Mouse (Mus musculus) cerebellum, postnatal 4 days (tissue): ENCODE results near the gene Tstd1.

Source experiments
- DNase-seq, 2 experiments: peaks; one replicate each; pipeline ENCODE4 v3.0.0; 2022; ENCODE audit warnings: low spot score in 2 of 2, mixed read lengths in 1 of 2

Gene Tstd1

DNA sequence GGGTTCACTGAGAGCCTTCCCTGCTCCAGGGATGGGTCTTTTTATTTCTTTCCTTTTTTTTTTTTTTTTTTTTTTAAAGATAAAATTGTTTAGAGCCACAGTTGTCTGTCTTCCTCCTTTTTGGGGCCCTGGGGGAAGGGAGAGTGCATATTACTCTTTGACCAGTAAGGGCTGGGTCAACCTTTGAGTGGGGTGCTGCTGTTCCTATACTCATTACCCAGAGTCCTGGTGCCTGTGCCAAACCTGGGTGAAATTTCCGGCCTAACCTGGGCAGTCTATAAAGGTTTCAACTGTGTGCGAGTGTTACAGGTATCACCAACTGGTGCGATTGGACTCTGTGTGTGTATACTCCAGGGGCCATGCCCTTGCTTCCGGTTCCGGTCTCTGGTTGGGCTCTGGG, at the start of gene Tstd1:
Gene Tstd1, plus strand, starts transcription at position 213 of the 400 bp plus-strand sequence.
- no peak for DNase-seq

DNA sequence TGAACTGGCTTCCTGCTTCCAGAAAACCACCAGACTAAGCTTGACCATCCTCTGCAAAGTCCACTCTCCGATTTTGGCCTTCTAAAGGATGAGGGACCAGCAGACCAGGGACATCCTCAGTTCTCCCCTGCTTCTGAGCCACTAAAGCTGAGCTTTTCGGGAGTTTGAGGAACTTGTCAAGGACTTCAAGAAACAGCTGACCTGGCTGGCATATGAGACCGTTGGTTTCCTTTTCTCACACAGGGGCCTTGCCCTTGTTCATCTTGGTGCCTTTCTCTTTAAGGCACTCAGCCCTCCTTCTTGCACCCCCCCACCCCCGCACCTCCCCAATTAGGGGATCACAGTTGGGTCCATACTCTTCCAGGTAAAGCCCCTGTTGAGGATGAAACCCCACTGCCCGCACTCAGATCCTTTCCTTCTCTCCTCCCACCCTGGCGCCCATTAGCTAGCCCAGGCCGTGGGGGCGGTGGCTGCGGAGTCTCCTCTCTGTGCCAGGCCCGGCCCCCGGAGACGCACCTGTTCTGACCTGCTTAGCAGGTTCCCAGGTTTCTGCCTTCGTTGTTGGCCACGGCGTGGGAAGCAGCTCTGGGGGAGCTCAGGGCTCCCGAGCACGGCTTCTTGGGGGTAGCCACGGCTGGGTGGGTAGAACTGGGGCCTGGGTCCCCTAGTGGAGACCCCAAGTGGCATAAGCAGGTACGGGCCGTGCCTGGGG, 48.7 kb upstream of the Tstd1 start, which contains the start of gene Nectin4:
Gene Nectin4, plus strand, starts transcription at position 255 of the 712 bp plus-strand sequence.
- DNase-seq = no peak

DNA sequence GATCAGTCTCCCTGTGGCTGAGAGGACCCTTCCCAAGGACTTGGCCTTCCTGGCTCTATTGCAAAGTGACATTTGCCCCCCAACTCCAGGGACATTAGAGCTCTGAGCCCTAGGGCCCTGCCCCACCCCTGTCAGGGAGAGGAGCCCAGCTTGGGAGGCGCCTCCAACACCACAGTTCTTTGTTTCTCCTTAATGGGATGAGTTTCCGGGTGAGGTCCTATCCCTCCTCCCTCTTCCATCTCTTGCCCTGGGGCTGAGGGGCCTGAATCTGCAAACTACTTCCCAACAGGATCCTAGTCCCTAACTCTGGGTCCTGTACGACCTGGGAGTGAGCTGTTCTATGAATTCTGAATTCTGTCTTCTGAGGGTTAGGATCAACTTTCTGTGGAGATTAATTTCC, 45.8 kb upstream of the Tstd1 start:
- no peak for DNase-seq

DNA sequence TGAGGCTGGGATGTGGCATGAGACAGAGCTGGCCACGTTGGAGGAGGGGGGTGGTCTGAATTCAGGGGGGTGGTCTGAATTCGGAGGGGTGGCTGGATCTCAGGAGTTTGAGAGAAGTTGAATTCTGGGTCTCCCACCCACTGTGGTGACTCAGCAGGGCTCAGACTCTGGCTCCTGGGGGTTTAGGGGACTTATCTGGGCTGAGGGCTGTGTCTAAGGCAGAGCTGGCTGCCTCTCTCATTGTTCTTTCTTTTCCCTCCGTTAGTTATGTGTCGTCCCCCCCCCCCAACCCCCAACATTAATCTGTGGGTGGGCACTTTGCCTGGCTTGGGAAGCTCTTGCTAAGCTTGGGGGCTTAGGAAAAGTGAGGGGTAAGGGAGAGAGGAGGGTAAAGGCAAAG, 44.7 kb upstream of the Tstd1 start:
- no peak for DNase-seq

DNA sequence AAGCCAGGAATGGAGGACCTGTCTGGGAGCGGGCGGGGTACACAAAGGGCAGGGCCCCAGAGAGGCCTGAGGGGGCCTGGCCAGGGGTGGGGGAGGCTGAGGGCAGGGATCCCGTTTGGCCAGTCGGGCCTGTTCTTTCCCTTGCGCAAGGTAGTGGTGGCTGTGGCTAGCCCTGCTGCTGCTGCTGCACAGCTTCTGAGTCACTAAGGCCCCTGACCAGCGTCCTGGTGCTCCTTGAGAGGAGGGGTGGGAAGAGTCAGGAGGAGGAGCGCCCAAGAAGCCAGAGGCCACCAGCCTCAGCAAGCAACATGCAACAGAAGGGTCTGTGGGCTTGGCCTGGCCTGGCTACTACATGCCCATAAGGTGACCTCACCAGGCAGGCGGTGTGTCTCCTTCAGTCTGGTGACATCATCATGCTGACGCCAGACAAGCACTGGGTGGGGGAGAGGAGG, 43.0 kb upstream of the Tstd1 start:
- DNase-seq = no peak

DNA sequence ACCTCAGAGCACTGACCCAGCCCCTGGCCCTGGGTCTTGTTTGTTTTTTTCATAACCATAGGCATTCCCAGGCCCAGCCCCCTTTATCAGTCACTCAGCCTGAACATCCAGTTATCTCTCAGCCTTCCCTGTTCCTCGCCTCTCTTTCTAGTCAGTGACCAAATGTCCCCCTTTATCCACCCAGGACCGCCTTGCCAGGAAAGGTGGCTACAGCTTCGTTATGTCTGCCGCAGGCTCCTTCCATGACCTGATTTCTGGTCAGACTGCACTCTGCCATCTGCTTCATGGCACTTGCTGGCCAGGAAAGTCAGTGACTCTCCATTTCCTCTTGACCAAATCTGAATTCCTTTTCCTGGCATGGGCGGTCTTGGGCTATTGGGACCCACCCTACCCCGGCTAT, 40.4 kb upstream of the Tstd1 start:
- DNase-seq = no peak

DNA sequence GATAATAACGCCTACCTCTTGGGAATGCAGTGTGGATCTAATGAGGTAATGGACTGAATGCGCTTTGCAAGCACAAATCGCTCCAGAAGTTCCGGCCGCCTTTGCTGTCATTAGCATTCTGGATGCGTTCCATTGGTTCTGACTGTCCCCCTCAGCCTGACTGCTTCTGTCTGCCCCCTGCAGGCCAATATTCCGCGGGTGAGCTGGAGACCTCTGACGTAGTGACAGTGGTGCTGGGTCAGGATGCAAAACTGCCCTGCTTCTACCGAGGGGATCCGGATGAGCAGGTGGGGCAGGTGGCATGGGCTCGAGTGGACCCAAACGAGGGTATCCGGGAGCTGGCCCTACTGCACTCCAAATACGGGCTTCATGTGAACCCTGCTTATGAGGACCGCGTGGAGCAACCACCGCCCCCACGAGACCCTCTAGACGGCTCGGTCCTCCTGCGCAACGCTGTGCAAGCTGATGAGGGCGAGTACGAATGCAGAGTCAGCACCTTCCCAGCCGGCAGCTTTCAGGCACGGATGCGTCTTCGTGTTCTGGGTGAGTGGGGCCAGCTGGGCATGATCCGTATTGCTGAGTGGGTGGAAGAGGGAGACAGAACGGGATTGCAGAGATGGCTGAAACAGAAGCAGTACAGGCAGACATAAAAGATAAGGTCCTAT, 38.6 kb upstream of the Tstd1 start:
- peak; percentile 54 to 73 for DNase-seq

DNA sequence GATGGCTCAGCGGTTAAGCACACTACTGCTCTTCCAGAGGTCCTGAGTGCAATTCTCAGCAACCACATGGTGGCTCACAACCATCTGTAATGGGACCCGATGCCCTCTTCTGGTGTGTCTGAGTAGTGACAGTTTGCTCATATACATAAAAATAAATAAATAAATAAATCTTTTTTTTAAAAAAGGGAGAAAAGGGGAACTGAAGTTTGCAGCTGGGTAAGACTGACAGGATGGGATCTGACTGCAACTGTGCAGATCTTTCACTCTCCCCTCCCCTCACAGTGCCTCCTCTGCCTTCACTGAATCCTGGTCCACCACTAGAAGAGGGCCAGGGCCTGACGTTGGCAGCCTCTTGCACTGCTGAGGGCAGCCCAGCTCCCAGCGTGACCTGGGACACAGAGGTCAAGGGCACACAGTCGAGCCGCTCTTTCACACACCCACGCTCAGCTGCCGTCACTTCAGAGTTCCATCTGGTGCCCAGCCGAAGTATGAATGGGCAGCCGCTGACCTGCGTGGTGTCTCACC, 36.5 kb upstream of the Tstd1 start:
- DNase-seq = no peak

DNA sequence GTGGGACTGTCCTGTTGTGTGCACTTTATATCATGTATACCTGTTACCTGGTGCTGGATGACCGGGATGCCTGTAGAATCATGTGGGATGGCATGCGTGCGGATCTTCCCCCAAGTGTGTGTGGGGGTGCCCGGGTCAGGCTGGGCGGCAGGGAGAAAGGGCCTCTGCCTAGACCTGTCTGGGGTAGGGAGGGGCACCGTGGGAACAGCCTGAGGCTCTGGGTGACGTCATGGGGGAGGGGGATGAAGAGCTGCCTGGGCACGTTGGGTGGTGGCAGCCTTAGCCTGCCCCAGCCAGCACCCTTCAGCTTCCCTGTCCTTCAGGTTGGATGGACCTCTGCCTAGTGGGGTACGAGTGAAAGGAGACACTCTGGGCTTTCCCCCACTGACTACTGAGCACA, 34.3 kb upstream of the Tstd1 start:
- no peak for DNase-seq

DNA sequence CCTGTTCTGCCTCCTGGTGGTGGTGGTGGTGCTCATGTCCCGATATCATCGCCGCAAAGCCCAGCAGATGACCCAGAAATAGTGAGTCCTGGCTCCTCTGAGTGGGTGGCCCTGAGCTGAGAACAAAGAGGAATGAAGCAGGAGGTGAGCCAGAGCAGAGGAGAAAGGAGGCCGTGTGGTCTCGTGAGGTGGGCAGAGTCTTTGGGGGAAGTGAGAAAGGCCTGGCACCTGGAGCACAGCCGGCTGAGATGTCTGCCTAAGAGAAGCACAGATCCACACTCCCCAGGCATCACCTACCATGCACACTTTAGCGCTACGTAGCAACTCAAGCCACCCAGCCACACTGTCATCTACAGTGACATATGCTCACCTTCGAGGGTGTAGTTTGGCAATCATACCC, 33.5 kb upstream of the Tstd1 start:
- no peak for DNase-seq

DNA sequence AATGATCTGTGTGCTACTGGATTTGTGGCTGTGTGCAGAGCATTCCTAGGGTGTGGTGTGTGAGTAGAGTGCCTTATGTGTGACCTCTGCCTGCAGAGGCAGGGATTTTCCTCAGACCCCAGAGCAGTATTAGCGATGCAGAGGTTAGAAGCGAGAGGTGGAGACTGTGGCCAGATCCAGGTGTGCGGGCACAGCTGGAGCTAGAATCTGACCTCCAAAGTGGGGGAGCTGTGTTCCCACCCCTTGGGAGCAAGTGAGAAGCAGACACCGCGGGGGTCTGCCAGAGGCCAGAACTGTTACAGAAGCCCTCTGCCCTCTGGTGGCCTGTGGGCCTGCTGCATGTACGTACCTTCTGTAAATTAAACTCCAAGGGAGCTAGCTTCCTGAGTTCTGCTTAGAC, 31.6 kb upstream of the Tstd1 start:
- peak in 1 of 2 experiments; percentile 25 for DNase-seq

DNA sequence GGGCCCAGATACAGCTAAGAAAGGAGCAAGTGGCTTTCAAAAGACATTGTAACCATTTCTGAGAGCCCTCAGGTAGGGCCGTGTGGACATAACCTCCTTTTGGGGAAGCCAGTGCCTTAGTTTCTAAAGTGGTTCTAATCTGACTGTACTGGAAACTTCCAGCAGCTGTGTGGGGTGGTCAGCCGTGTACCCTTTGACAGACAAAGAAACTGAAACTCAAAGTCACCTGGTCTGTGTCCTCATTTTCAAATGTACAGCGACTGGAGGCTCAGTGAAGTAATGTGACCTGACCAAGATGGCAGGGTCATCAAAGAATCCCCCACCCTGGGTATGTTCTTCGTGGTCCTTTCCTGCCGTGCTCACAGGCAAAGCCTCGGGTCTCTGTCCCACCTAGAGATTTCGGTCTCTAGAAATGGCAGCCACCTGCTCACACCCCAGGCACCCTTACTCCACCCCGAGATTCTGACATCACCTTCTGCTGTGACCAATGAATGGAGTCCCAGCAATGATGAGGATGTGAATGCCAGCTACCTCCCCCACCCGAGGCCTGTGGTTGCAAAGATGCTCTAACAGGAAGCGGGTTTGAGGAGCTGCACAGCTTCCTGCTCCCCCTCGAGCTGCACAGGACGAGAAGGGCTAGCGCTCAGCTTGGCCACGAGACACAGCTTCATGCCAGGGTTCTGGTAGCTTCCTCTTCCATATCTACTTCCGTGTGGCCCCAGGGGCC, 30.1 kb upstream of the Tstd1 start, which contains the start of gene Arhgap30:
Gene Arhgap30, plus strand, starts transcription at position 579 of the 727 bp plus-strand sequence.
- DNase-seq = no peak

DNA sequence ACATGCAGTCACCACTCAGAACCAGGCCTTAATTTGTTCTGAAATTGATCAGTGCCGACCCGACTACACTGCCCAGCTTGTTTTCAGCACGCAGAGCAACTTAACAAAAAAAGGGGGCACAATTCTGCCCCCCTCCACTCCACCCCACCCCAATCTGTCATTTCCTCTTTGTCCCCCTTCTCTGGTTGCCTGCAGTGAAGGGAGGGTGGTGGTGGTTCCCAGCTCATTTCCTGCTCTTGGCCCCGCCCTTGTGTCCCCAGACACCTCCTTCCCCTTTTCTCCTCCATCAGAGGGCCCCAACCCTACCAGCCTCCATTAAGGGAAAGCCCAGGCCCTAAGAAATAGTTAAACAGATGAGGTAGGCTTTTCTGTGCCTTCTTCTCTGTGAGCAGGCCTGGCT, 28.6 kb upstream of the Tstd1 start:
- no peak for DNase-seq

DNA sequence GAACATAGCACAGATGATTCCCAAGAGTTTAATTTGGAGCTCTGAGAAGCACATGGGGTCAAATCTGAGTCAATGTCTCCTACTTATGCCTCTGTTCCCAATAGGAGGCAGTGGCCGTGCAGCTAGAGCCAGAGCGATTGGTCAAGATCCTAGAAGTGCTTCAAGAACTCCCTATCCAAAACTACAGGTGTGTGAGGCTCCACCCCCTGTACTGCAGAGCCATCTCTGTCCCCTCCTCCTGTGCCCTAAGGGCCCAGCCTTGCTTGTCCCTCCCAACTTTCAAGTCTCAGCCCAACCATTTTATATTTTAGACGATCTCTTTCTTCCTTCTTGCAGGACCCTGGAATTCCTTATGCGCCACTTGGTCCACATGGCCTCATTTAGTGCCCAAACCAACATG, 16.9 kb upstream of the Tstd1 start:
- no peak for DNase-seq

DNA sequence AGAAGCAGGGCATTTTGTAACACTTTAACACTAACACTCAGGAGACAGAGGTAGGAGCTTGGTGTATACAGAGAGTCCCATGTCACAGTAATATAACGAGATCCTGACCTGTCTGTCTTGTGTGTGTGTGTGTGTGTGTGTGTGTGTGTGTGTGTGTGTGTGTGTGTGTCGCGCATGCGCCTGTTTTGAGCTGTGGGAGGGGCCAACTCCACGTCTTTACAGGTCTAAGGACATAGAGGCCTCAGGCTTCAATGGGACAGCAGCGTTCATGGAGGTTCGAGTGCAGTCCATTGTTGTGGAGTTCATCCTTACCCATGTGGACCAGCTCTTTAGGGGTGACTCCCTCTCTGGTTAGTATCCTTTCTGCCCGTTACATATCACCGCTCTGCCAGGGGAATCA, 15.7 kb upstream of the Tstd1 start:
- no peak for DNase-seq

DNA sequence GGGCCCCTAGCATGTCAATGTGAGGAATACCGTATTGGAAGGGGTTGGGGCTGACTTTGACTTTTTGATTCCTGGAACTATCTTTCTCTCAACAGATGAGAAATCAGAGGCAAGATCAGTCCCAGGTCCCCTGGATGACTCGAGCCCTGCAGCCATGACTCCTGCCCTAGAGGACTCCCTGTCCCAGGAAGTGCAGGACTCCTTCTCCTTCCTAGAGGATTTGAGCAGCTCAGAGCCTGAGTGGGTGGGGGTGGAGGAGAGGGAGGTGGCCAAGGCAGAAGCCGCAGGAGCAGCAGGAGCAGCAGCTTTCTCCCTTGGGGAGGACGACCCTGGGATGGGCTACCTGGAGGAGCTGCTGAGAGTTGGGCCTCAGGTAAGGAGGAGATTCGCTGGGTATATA, 11.4 kb upstream of the Tstd1 start:
- DNase-seq = no peak

DNA sequence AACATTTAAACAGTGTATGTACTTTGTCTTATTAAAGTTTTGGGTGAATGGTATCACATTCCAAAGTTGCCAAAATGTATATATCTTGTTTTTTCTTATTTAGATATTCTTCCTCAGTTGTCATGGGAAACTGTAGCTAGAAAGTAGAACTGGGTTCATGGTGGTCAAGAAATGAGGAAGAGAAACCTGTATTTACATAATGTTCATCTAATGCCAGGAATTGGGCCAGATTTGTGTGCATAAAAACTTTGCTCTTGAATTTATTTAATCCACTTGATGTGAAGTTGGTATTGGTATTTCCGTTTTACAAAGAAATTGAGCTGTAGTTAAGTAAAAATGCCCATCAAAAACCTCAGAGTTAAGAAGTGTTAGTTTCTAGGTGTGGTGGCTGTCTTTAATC, 8.4 kb upstream of the Tstd1 start:
- DNase-seq = no peak

DNA sequence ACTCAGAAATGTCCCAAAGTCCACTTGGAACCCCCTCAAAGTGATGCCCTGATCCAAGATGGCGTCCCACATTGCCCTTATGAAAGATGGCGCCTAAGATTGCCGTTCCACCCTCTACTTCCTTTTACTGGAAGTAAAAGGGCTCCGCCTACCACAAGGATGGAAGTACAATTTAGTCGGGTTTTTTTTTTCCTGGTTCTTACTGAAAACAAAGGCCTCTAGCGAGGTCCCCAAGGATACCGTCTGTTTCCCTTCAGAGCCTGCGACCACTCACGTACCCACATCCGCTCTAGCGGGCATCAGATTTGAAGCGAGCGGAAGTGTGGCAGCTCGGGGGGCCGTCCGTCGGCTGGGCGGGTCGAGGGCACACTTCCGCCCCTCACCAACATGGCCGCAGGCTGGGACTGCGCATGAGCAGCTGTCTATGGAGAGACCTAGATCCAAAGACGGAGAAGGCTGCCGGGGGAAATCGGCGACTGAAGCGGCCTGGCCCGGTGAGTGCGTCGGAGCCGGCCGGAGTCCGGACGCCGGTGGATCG, 7.7 kb upstream of the Tstd1 start, which contains the start of gene Usf1:
Gene Usf1, plus strand, starts transcription at position 367 of the 538 bp plus-strand sequence.
- peak; percentile 76 to 93 for DNase-seq

DNA sequence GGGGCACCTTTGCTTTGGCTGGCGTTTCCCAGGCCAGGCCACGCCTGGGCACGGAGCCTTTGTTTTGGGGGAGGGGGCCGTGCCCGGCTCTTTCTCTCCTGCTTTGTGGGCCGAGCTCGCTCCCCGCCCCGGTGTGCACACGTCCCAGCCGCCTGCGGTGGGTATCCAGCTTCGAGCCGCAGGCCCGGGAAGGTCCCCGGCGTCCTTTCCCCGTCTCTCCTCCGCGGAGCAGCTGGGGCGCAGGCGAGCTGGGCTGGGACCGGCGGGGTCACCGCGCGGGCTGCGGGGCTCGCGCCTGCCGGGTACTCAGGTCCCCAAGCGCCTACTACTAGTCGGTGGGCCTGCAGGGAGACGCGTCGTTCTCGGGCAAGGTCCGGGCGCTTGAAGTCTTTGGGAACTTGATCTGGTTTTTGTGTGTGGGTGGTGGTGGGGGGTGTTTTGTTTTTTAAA, 7.2 kb upstream of the Tstd1 start:
- no peak for DNase-seq

DNA sequence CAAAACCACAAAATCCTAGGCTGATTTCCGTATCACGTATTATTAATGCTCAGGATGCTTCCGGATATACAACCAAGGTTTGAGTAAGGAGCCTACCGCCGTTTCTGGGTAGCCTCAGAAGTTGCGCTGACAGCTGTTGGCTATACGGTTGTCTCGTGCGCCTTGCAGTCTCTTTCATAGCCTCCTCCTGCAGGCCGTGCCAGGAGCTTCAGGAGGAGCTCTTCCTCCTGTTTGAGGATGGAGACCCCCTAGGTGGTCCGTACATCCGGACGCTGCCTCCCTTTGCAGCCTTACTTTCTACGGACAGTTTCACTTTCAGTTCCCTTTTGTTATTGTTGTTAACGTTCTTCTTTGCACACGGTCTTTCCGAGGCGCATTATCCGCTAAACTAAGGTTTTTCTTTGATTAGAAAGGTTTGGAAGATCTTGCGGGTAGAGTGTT, 6.7 kb upstream of the Tstd1 start:
- DNase-seq = peak in 1 of 2 experiments; percentile 32

DNA sequence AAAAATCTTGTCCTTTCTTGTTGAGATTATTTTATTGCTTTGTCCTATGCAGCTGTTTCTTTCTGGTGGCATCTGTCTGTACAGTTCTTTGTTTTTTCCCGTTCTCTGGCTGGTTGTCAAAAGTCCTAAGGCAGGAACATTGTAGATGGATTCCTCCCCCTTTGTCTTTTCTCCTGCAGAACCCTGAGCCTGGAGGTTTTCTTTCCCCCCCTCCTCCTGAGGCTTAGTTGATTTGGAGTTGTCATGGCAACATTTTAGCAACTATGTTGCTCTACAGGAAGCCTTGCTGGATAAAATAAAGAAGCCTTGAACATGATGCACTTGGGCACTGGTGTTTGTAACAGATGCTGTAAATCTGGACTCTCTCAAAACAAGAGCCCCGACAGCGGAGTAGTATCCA, 6.2 kb upstream of the Tstd1 start:
- DNase-seq = no peak

DNA sequence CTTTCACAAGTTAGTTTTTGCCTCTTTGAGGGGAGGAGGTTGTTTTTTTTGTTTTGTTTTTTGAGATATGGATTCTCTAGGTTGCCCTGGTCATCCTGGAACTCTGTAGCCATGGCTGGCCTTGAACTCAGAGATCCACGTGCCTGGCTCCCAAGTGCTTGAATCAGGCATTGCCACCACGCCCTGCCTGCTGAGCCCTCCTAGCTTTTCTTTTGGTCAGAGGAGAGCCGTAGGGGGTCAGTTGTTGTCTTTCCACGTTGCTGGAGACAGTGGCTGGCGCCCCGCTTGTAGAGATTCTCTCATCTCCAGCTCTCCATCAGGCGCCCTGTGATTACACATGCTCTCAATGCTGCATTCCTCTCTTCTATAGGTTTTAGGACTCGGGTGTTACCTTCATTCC, 5.1 kb upstream of the Tstd1 start:
- no peak for DNase-seq
